Mouse (Mus musculus): ENCODE data around the gene Gdf15.
A peak's percentile ranks its signal among the peaks of the same experiment; 100 is the strongest.

The Gdf15 gene

GRCm38 (mm10) chr8:70627041-70627440, 5.2 kb downstream of the Gdf15 start:
- DNase-seq = no peak

GRCm38 (mm10) chr8:70625104-70625503, 7.2 kb downstream of the Gdf15 start:
- peak; percentile 81 for DNase-seq

GRCm38 (mm10) chr8:70622220-70622619, 10.0 kb downstream of the Gdf15 start:
- DNase-seq = no peak

GRCm38 (mm10) chr8:70618888-70619334, 13.3 kb downstream of the Gdf15 start:
- DNase-seq = peak; percentile 60

- peak; percentile 16 for DNase-seq
Observed at GRCm38 (mm10) chr8:70617985-70618384, 14.3 kb downstream of the Gdf15 start.

GRCm38 (mm10) chr8:70616645-70617044, 15.6 kb downstream of the Gdf15 start:
- peak; percentile 16 for DNase-seq

- DNase-seq = peak; percentile 8
Observed at GRCm38 (mm10) chr8:70615894-70616293, 16.4 kb downstream of the Gdf15 start, which contains the start of gene Lrrc25. Lrrc25 (plus strand) TSS chr8:70616155.

- DNase-seq = peak; percentile 14
Observed at GRCm38 (mm10) chr8:70615281-70615680, 17.0 kb downstream of the Gdf15 start.

- DNase-seq = peak; percentile 28
Observed at GRCm38 (mm10) chr8:70614469-70614868, 17.8 kb downstream of the Gdf15 start.

GRCm38 (mm10) chr8:70613763-70614162, 18.5 kb downstream of the Gdf15 start:
- DNase-seq = peak; percentile 31

GRCm38 (mm10) chr8:70611849-70612248, 20.4 kb downstream of the Gdf15 start:
- peak; percentile 92 for DNase-seq

- DNase-seq = peak; percentile 93
Observed at GRCm38 (mm10) chr8:70610796-70611771, 21.2 kb downstream of the Gdf15 start.

- peak; percentile 96 for DNase-seq
Observed at GRCm38 (mm10) chr8:70609849-70610795, 22.1 kb downstream of the Gdf15 start.

- peak; percentile 97 for DNase-seq
Observed at GRCm38 (mm10) chr8:70609368-70609848, 22.8 kb downstream of the Gdf15 start.

- DNase-seq = no peak
Observed at GRCm38 (mm10) chr8:70608749-70609367, 23.4 kb downstream of the Gdf15 start, which contains the start of gene Ssbp4. Ssbp4 (minus strand) TSS chr8:70608872.

GRCm38 (mm10) chr8:70607898-70608748, 24.1 kb downstream of the Gdf15 start:
- peak; percentile 78 for DNase-seq

- peak; percentile 38 for DNase-seq
Observed at GRCm38 (mm10) chr8:70607603-70607897, 24.7 kb downstream of the Gdf15 start.

- DNase-seq = peak; percentile 41
Observed at GRCm38 (mm10) chr8:70606780-70607602, 25.3 kb downstream of the Gdf15 start.

- DNase-seq = peak; percentile 37
Observed at GRCm38 (mm10) chr8:70605871-70606779, 26.1 kb downstream of the Gdf15 start.

Measured in kidney, postnatal 10 days (tissue).